Mouse (Mus musculus): Measurements from ENCODE around the gene Gm10058.
"Not testable (repeated sequence)": the region's sequence is repeated elsewhere in the genome, so short reads cannot be mapped to it uniquely, and the experiment has no call there.

Gm10058 gene

GRCm38 (mm10) chrX:27946785-27947184 lies at the start of gene Gm10058:
Gm10058 (minus strand) TSS chrX:27946885.
- DNase-seq: not testable (repeated sequence)

Data from thymus, adult 18-20 months (tissue).